Mouse (Mus musculus): ENCODE measurements around the gene Gm5890. TPM values are rescaled to one million over a fixed set of nuclear protein-coding genes. Genes with fewer than 3 reads are reported as not detected.
"Not testable (repeated sequence)": the region's sequence is repeated elsewhere in the genome, so short reads cannot be mapped to it uniquely, and the experiment has no call there.

Gm5890 gene
- polyA plus RNA-seq (2015; fragmentation: Nextera tagmentation; extraction: Ambion mirVana): not detected in 2 replicates

DNA sequence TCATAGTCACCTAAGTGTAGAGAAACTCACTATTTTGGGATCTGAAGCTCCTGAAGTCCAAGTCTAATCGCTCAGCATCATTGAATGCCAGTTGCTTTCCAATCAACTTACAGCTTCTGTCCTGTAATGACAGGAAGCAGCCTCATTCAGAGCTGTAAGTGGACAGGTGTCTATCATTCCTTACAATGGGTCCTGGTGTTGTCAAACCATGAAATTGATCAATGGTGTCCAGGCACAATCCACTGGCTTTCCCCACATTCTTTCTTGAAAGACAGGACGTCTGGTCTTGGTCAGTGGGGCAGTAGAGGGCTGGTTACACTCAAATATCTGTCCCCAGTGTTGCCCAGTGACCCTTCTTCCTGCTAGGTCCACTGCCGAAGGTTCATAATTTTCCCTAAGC, at the start of gene Gm5890:
Gene Gm5890, minus strand, starts transcription at position 101 of the 400 bp plus-strand sequence.
- H3K36me3 ChIP-seq (ENCODE audit: insufficient read depth, low read length); H3K4me2 ChIP-seq (replicated peaks; ENCODE audit: low read depth, low read length); H3K4me1 ChIP-seq (ENCODE audit: insufficient read depth, low read length); H3K27ac ChIP-seq (ENCODE audit: low read length); ATAC-seq (ENCODE audit: low FRiP score, low TSS enrichment); H3K9me3 ChIP-seq (ENCODE audit: low read length); H3K27me3 ChIP-seq (ENCODE audit: insufficient read depth, low read length); H3K9ac ChIP-seq (replicated peaks; ENCODE audit: low read length); H3K4me3 ChIP-seq (ENCODE audit: low read length): not testable (repeated sequence)
- no CpG with 5 or more reads among the region's 3 CpGs for WGBS

DNA sequence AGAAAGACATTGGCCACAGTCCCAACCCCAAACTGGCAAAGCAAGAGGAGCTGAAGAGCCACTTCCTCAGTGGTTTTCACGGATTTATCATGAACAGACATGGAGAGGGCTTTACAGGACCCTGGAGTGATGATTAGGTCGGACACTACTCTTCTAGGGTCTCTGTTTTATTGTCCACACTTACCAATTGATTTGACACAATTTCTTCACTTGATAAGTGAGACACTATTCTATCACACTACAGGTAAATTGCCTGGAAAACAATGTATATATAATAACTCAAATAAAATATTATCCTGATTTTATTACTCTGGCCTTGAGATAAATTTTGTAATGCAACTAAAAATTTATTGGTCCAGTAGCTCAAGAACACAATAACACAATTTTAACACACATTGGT, 28.9 kb downstream of the Gm5890 start, which contains the start of gene Gm4498:
Gene Gm4498, minus strand, starts transcription at position 101 of the 400 bp plus-strand sequence.
- H3K4me1 ChIP-seq (ENCODE audit: insufficient read depth, low read length); H3K4me2 ChIP-seq (replicated peaks; ENCODE audit: low read depth, low read length); H3K36me3 ChIP-seq (ENCODE audit: insufficient read depth, low read length); H3K9ac ChIP-seq (replicated peaks; ENCODE audit: low read length); H3K27me3 ChIP-seq (ENCODE audit: insufficient read depth, low read length); H3K4me3 ChIP-seq (ENCODE audit: low read length); ATAC-seq (ENCODE audit: low FRiP score, low TSS enrichment); H3K27ac ChIP-seq (ENCODE audit: low read length); H3K9me3 ChIP-seq (ENCODE audit: low read length): not testable (repeated sequence)
- WGBS: no CpG with 5 or more reads among the region's 2 CpGs

Other genes starting within 250 kb of the Gm5890 start
- not detected in 2 replicates for gene Vmn1r91, start 163.2 kb downstream of the Gm5890 start, polyA plus RNA-seq (2015; fragmentation: Nextera tagmentation; extraction: Ambion mirVana)
- not detected in 2 replicates for gene Gm16442, start 140.3 kb downstream of the Gm5890 start, polyA plus RNA-seq (2015; fragmentation: Nextera tagmentation; extraction: Ambion mirVana)
- not detected in 2 replicates for gene Vmn1r93, start 123.7 kb downstream of the Gm5890 start, polyA plus RNA-seq (2015; fragmentation: Nextera tagmentation; extraction: Ambion mirVana)
- not detected in 2 replicates for gene Vmn1r94, start 94.5 kb downstream of the Gm5890 start, polyA plus RNA-seq (2015; fragmentation: Nextera tagmentation; extraction: Ambion mirVana)
- not detected in 2 replicates for gene Vmn1r95, start 69.1 kb downstream of the Gm5890 start, polyA plus RNA-seq (2015; fragmentation: Nextera tagmentation; extraction: Ambion mirVana)
- gene Gm6164, start 57.2 kb downstream of the Gm5890 start, polyA plus RNA-seq (2015; fragmentation: Nextera tagmentation; extraction: Ambion mirVana): not detected in 2 replicates
- gene Gm4498, start 29.0 kb downstream of the Gm5890 start, polyA plus RNA-seq (2015; fragmentation: Nextera tagmentation; extraction: Ambion mirVana): not detected in 2 replicates
- not detected in 2 replicates for gene Gm4133, start 71.2 kb upstream of the Gm5890 start, polyA plus RNA-seq (2015; fragmentation: Nextera tagmentation; extraction: Ambion mirVana)
- gene Gm5728, start 112.6 kb upstream of the Gm5890 start, polyA plus RNA-seq (2015; fragmentation: Nextera tagmentation; extraction: Ambion mirVana): not detected in 2 replicates
- not detected in 2 replicates for gene Vmn1r100, start 155.1 kb upstream of the Gm5890 start, polyA plus RNA-seq (2015; fragmentation: Nextera tagmentation; extraction: Ambion mirVana)
- not detected in 2 replicates for gene Vmn1r101, start 179.8 kb upstream of the Gm5890 start, polyA plus RNA-seq (2015; fragmentation: Nextera tagmentation; extraction: Ambion mirVana)
- gene Gm10670, start 212.1 kb upstream of the Gm5890 start, polyA plus RNA-seq (2015; fragmentation: Nextera tagmentation; extraction: Ambion mirVana): not detected in 2 replicates
- gene Vmn1r103, start 247.7 kb upstream of the Gm5890 start, polyA plus RNA-seq (2015; fragmentation: Nextera tagmentation; extraction: Ambion mirVana): not detected in 2 replicates

Measured in kidney, embryonic 16.5 days (tissue).